Mouse (Mus musculus): ENCODE results near the gene Siva1.

The Siva1 gene

GRCm38 (mm10) chr12:112679027-112679996 is 34.8 kb downstream of the Siva1 start:
- DNase-seq, result peak; percentile 63

GRCm38 (mm10) chr12:112683351-112683750 is 38.9 kb downstream of the Siva1 start:
- no peak for DNase-seq

DNA sequence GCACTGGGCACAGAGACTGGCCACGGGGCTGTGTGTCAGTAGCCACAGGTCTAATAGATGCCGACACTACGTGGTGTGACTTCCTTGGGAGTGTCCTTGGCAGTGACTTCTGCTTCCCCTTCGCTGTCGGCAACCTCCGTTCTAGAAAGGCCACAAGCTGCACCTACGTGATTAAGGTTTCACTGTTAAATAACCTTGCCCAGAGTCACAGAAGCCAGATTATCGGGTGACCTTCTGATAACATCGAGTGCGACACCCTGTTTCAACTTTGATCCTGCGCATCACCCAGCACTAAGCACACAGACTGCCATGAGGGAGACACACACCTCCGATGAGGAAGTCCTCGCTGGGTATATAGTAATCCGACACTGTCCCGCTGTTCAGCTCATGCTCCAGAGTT is 44.0 kb downstream of the Siva1 start:
- no peak for DNase-seq

DNA sequence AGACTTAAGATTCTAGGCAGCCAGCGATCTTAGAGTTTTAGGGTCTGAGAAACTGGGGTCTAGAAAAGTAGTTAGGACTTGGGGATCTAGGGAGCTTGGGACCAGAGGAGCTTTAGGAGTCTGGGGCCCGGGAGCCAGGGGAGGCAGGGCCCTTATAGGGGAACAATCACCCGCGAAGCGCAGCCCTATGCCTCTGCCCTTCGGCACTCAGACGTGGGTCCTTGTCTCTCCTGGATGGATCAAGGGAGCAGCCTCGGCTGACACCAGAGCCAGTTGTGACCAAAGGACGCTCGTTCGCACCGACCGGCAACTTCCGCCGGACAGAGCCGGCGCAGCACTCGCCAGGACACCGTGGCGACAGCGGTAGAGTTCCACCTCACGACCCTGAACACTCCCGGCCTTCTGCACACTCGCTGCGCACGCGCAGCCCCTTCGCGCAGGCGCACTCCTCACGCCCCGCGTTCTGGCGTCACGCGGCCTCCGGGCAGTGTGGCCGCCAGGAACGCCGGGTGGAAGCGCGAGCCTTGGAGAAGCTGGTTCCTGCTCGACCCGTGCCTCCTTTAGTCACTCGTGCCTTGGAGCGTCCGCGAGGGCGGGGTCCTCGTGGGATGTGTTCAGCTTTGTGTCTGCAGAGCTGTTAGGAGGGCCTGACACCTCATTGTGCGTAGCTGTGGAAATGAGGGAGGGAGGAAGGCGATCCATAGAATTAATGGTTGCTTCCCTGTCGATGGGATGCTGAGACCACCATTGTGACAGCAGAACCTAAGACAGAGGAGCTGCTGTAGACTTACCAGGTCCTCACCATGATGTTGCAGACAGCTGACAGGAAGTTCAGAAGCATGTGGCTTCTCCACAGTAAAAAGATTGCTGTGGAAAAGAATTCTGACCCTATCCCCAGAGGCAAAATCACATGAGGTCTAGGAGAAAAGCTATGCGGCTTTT is 49.0 kb downstream of the Siva1 start:
- peak; percentile 97 for DNase-seq

- no peak for DNase-seq
Measured at GRCm38 (mm10) chr12:112694127-112694475, 49.6 kb downstream of the Siva1 start.

- no peak for DNase-seq
Measured at GRCm38 (mm10) chr12:112696806-112697425, 52.4 kb downstream of the Siva1 start.

All from kidney, postnatal 14 days (tissue).